Mouse (Mus musculus) intestine, embryonic 15.5 days (tissue): ENCODE data around the gene Hmgcr. TPM values are rescaled to one million over a fixed set of nuclear protein-coding genes. Genes with fewer than 3 reads are reported as not detected.

Experiments
- polyA plus RNA-seq: library from polyadenylated mRNA; unstranded; fragments of >200 nt; fragmentation: Nextera tagmentation; extraction: Ambion mirVana; gene quantifications from 2 replicates; pipeline ENCODE4 v1.2.1, GENCODE M21; 2015

The Hmgcr gene
- polyA plus RNA-seq, 1 experiment from 2014 or later: 101 TPM

Other genes with a start within 250 kb of the Hmgcr start
- gene Ankdd1b, start 199.7 kb downstream of the Hmgcr start, polyA plus RNA-seq: 0.13 and 0.14 TPM in 2 replicates
- gene Gm17622, start 180.2 kb downstream of the Hmgcr start, polyA plus RNA-seq: not detected in 2 replicates
- 8.4 and 8.8 TPM in 2 replicates for gene Polk, start 128.4 kb downstream of the Hmgcr start, polyA plus RNA-seq
- gene Col4a3bp, start 128.3 kb downstream of the Hmgcr start, polyA plus RNA-seq: 13.2 and 13.5 TPM in 2 replicates
- not detected in 2 replicates for gene Ankrd31, start 77.3 kb upstream of the Hmgcr start, polyA plus RNA-seq